Mouse (Mus musculus): ENCODE measurements around the gene Nit2.

DNA sequence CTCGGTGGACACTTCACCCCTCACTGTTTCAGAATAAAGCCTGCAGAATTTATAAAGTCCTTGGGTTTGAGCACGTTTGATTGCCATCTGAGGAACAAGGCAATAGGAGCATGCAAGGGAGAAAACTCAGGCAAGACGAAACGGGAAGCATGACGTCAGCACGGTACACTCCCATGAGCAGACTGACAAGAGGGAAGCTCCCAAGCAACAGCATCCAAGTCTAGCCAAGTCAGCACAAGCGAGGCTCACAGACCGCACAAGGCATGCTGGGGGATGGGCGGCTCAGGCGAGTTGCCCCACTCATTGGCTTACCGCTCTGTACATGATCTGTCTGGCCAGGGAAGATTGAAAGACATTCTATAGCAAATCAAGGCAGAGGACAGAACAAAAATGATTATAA is 14.0 kb upstream of the Nit2 start:
- TF ChIP-seq CTCF (conservative IDR thresholded peaks at IDR 0.05 in 1 of 2, IDR thresholded peaks at IDR 0.05 in 1 of 2; ENCODE audit: low read depth in 2 of 2, low read length in 2 of 2) = no peak
- TF ChIP-seq POLR2A (IDR thresholded peaks at IDR 0.05; ENCODE audit: low read depth, low read length) = no peak
- no peak for TF ChIP-seq CHD1 (IDR thresholded peaks at IDR 0.05; ENCODE audit: low read depth, low read length)
- TF ChIP-seq ELF1 (IDR thresholded peaks at IDR 0.05; ENCODE audit: low read depth, low read length) = no peak
- no peak for TF ChIP-seq ZMIZ1 (IDR thresholded peaks at IDR 0.05; ENCODE audit: low read depth, low read length)
- TF ChIP-seq E2F4 (IDR thresholded peaks at IDR 0.05; ENCODE audit: insufficient replicate concordance, low read depth, low read length) = no peak
- TF ChIP-seq ZNF384 (IDR thresholded peaks at IDR 0.05; ENCODE audit: low read depth, low read length) = no peak
- TF ChIP-seq MAFK (IDR thresholded peaks at IDR 0.05; ENCODE audit: insufficient replicate concordance, low read length) = no peak
- TF ChIP-seq MYC (IDR thresholded peaks at IDR 0.05; ENCODE audit: low read depth, low read length) = no peak
- no peak for TF ChIP-seq SMC3 (IDR thresholded peaks at IDR 0.05; ENCODE audit: low read depth, low read length)

All from CH12.LX (cell line).